Mouse (Mus musculus) CH12.LX (cell line): Measurements from ENCODE around the gene Lrrc10. TPM values are rescaled to one million over a fixed set of nuclear protein-coding genes. Genes with fewer than 3 reads are reported as not detected.

ENCODE experiments used
- DNase-seq: peaks from one replicate; pipeline ENCODE4 v3.0.0-alpha.2; 2013; ENCODE audit errors: extremely low read depth
- H3K27ac ChIP-seq: 2 replicates; pipeline ENCODE4 v1.5.1; 2012; ENCODE audit warnings: low read depth, mild to moderate bottlenecking, control low read depth, moderate library complexity; ENCODE audit not compliant: insufficient read depth
- H3K27me3 ChIP-seq: replicated peaks from 2 replicates; pipeline ENCODE3; 2012; ENCODE audit warnings: inconsistent platforms
- H3K36me3 ChIP-seq, 2 experiments: replicated peaks in 1 of 2; 2 replicates each; pipeline versions ENCODE3 to v1.6.1; 2012; ENCODE audit warnings: inconsistent platforms in 1 of 2, low read length in 1 of 2, mild to moderate bottlenecking in 1 of 2, mixed read lengths in 1 of 2, moderate library complexity in 1 of 2; ENCODE audit not compliant: control insufficient read depth in 1 of 2, insufficient read depth in 1 of 2
- H3K4me1 ChIP-seq, 2 experiments: 2 replicates each; pipeline ENCODE4 v1.6.1; 2012; ENCODE audit warnings: inconsistent platforms in 1 of 2, moderate library complexity in 1 of 2; ENCODE audit not compliant: insufficient read depth in 2 of 2, control insufficient read depth in 1 of 2
- H3K4me2 ChIP-seq: 2 replicates; pipeline ENCODE4 v1.6.1; 2012; ENCODE audit warnings: low read depth, mild to moderate bottlenecking, control low read depth; ENCODE audit not compliant: poor library complexity, insufficient read depth, severe bottlenecking
- H3K4me3 ChIP-seq, 3 experiments: fragments of 150-350 bp in 1 of 3; sonication (generic) in 1 of 3; replicated peaks in 1 of 3; 2 replicates each; pipeline versions ENCODE3 to v1.5.1; 2011 to 2012; ENCODE audit warnings: low read depth in 2 of 3, low read length in 2 of 3, mild to moderate bottlenecking in 2 of 3, moderate library complexity in 2 of 3, control low read depth in 1 of 3, improper control_type of control experiment in 1 of 3, inconsistent platforms in 1 of 3, mixed read lengths in 1 of 3; ENCODE audit not compliant: poor library complexity in 1 of 3
- H3K79me2 ChIP-seq: replicated peaks from 2 replicates; pipeline ENCODE4 v1.6.1; 2012; ENCODE audit warnings: mild to moderate bottlenecking, moderate library complexity; ENCODE audit not compliant: control insufficient read depth, poor library complexity, insufficient read depth, severe bottlenecking; ENCODE audit errors: extremely low read depth
- H3K9ac ChIP-seq: 2 replicates; pipeline ENCODE4 v1.6.1; 2012; ENCODE audit warnings: low read depth, mild to moderate bottlenecking, control low read depth, moderate library complexity; ENCODE audit not compliant: insufficient read depth
- H3K9me3 ChIP-seq: replicated peaks from 2 replicates; pipeline ENCODE3; 2012; ENCODE audit warnings: low read length, inconsistent platforms, mixed read lengths
- BHLHE40 ChIP-seq: IDR thresholded peaks from 2 replicates; pipeline ENCODE4 v1.6.1; 2011; ENCODE audit warnings: mild to moderate bottlenecking, low read depth, low read length, improper control_type of control experiment
- CHD1 ChIP-seq: IDR thresholded peaks from 2 replicates; pipeline ENCODE4 v1.6.1; 2012; ENCODE audit warnings: low read depth, low read length, improper control_type of control experiment, inconsistent platforms
- CTCF ChIP-seq, 2 experiments: IDR thresholded peaks in 1 of 2; conservative IDR thresholded peaks in 1 of 2; 2 replicates each; pipeline ENCODE4 v1.5.1; 2011 to 2012; ENCODE audit warnings: low read depth in 2 of 2, low read length in 2 of 2, improper control_type of control experiment in 1 of 2, inconsistent platforms in 1 of 2, mild to moderate bottlenecking in 1 of 2, moderate library complexity in 1 of 2
- E2F4 ChIP-seq: IDR thresholded peaks from 2 replicates; pipeline ENCODE4 v1.6.1; 2011; ENCODE audit warnings: low read depth, low read length, improper control_type of control experiment; ENCODE audit not compliant: insufficient replicate concordance
- ETS1 ChIP-seq: conservative IDR thresholded peaks from 2 replicates; pipeline ENCODE4 v1.6.1; 2012; ENCODE audit warnings: low read depth, mild to moderate bottlenecking, inconsistent platforms, low read length, improper control_type of control experiment, moderate library complexity
- JUN ChIP-seq: IDR thresholded peaks from 2 replicates; pipeline ENCODE4 v1.6.1; 2011; ENCODE audit warnings: low read depth, mild to moderate bottlenecking, low read length, improper control_type of control experiment, moderate library complexity; ENCODE audit not compliant: insufficient read depth
- MAX ChIP-seq: IDR thresholded peaks from 2 replicates; pipeline ENCODE4 v1.6.1; 2011; ENCODE audit warnings: low read length, improper control_type of control experiment
- RAD21 ChIP-seq: IDR thresholded peaks from 2 replicates; pipeline ENCODE4 v1.6.1; 2011; ENCODE audit warnings: low read depth, mild to moderate bottlenecking, low read length, improper control_type of control experiment, moderate library complexity
- SMC3 ChIP-seq: IDR thresholded peaks from 2 replicates; pipeline ENCODE4 v1.6.1; 2011; ENCODE audit warnings: low read depth, low read length, improper control_type of control experiment
- TBP ChIP-seq: conservative IDR thresholded peaks from 2 replicates; pipeline ENCODE4 v1.6.1; 2011; ENCODE audit warnings: low read depth, low read length, improper control_type of control experiment
- TCF12 ChIP-seq: IDR thresholded peaks from 2 replicates; pipeline ENCODE4 v1.6.1; 2014; ENCODE audit warnings: low read depth, mild to moderate bottlenecking, inconsistent platforms, low read length, improper control_type of control experiment
- UBTF ChIP-seq: IDR thresholded peaks from 2 replicates; pipeline ENCODE4 v1.6.1; 2012; ENCODE audit warnings: low read depth, mild to moderate bottlenecking, inconsistent platforms, low read length, improper control_type of control experiment, moderate library complexity
- USF2 ChIP-seq: conservative IDR thresholded peaks from 2 replicates; pipeline ENCODE4 v1.6.1; 2011; ENCODE audit warnings: low read depth, low read length, improper control_type of control experiment
- ZNF384 ChIP-seq: IDR thresholded peaks from 2 replicates; pipeline ENCODE4 v1.6.1; 2012; ENCODE audit warnings: low read depth, low read length, improper control_type of control experiment, inconsistent platforms
- dilution Hi-C: fragments of 300-500 bp; cut with MboI; formaldehyde crosslinking; loops from 2 replicates; pipeline ENCODE4 v1.14.3; 2020; ENCODE audit warnings: low sequenced_read_pairs; ENCODE audit not compliant: extremely low pct_unique_long_range_greater_than_20kb, extremely low pct_ligation_motif_present
- in situ Hi-C: fragments of 300-500 bp; cut with MboI; formaldehyde crosslinking; loops from 3 replicates; pipeline ENCODE4 v1.14.3; 2019; ENCODE audit warnings: low sequenced_read_pairs, low pct_ligation_motif_present, low pct_unique_long_range_greater_than_20kb, mixed read lengths
- polyA plus RNA-seq: library from polyadenylated mRNA; unstranded; fragments of >175 nt; gene quantifications from 2 replicates; pipeline ENCODE4 v1.2.1, GENCODE M21; 2012; ENCODE audit warnings: low read depth; ENCODE audit not compliant: insufficient read length
- total RNA-seq, 2 experiments: library from RNA; depleted of rRNA; stranded (reverse); fragments of 300-350 nt in 1 of 2; fragments of >200 nt in 1 of 2; gene quantifications; 2 replicates each; pipeline ENCODE4 v1.2.3; 2012 to 2014

Lrrc10 gene
- total and polyA plus RNA-seq, 3 experiments: not detected

- Histone ChIP-seq H3K27ac (no peak overlapping the region), H3K4me1 (peaks cover 15 to 27% of the 10 kb centered on the region in 2 experiments), H3K4me2 (peak overlapping the region; percentile 34; the same call in 1 of the 2 replicates), H3K36me3 (no peaks in the 10 kb centered on the region), H3K27me3 (no peaks in the 10 kb centered on the region), H3K9ac (no peak overlapping the region), H3K9me3 (peaks cover 7% of the 10 kb centered on the region), H3K4me3 (no peak overlapping the region), H3K79me2 (no peaks in the 10 kb centered on the region)
- peak; percentile 67 for DNase-seq
- dilution Hi-C loops: no loop called here
- in situ Hi-C loops: no loop called here
- TF ChIP-seq JUN: no peak
- 0 out of 4 replicates have a peak, but pooled peaks of 1 of the 2 experiments have one; percentile 3 for TF ChIP-seq CTCF (conservative IDR thresholded peaks at IDR 0.05 in 1 of 2, IDR thresholded peaks at IDR 0.05 in 1 of 2; ENCODE audit: low read depth in 2 of 2, low read length in 2 of 2)
- no peak; the same call in 1 of the 2 replicates for TF ChIP-seq RAD21
- 0 out of 2 replicates have a peak, but pooled peaks have one; percentile 16 for TF ChIP-seq MAX
- TF ChIP-seq ETS1: peak; percentile 75
- TF ChIP-seq CHD1: no peak
- TF ChIP-seq SMC3: no peak
- peak; percentile 45; the same call in 1 of the 2 replicates for TF ChIP-seq BHLHE40
- peak; percentile 77 for TF ChIP-seq TBP
Observed at GRCm38 (mm10) chr10:117013689-117014390, 31.3 kb upstream of the Lrrc10 start.

- H3K27me3 ChIP-seq: no peaks in the 10 kb centered on the region
- no peaks in the 10 kb centered on the region for H3K79me2 ChIP-seq
- no peak for DNase-seq
- H3K36me3 ChIP-seq: no peaks in the 10 kb centered on the region
- H3K4me2 ChIP-seq: no peak overlapping the region
- TF ChIP-seq TCF12 (no peak), UBTF (no peak), E2F4 (no peak), ETS1 (no peak), ZNF384 (no peak), USF2 (no peak)
- no peak overlapping the region for H3K9ac ChIP-seq
- in situ Hi-C loops (no loop called here), dilution Hi-C loops (no loop called here)
- H3K4me3 ChIP-seq: no peak overlapping the region
- peaks cover 7% of the 10 kb centered on the region for H3K9me3 ChIP-seq
- peaks cover 17 to 34% of the 10 kb centered on the region in 2 experiments for H3K4me1 ChIP-seq
- no peak overlapping the region for H3K27ac ChIP-seq
Observed at GRCm38 (mm10) chr10:117014565-117014964, 30.6 kb upstream of the Lrrc10 start.
